Mouse (Mus musculus): Measurements from ENCODE around the gene Cnpy1. TPM values are rescaled to one million over a fixed set of nuclear protein-coding genes. Genes with fewer than 3 reads are reported as not detected.
A peak's percentile ranks its signal among the peaks of the same experiment; 100 is the strongest.

Gene Cnpy1
- total RNA-seq (2017): not detected in 2 replicates

DNA sequence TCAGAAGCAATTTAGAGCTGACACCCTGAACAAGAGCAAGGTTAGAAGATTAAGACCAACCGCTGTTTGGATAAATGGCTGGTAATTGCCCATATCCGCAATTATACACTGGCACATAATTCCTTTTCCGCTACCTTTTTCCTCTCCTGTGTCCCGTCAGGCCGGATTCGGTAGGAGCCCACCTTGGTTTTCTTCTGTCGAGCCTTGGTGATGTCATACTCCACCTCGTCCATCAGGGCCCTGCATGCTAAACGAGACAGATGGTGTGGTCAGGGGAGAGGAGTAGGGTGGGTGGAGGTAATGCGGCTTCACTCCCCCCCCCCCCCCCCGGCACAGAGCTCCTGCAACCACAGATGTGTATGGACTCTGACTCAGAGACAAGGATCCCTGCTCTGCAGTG is at the start of gene Cnpy1:
Gene Cnpy1, minus strand, starts transcription at position 233 of the 400 bp plus-strand sequence.
- no peak for ATAC-seq (ENCODE audit: extremely low read depth, insufficient number of reproducible peaks, low FRiP score, poor library complexity, severe bottlenecking)

DNA sequence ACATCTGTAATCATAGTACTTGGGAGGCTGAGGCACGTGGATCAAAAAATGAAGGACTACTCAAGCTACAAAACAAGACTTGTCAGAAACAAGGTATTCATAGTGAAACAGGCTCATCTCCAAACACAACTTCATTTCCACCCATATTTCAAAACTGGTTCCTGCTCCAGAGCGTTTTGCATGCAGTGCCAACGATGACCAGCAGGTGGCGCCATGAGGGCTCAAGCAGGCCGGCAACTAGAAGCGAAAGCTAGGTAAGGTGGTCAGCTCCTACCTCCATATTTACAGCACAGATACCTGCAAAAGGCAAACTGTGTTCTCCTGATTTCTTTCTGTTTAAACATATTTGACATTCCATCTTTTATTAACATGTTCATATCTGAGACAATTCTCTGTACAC is 48.4 kb upstream of the Cnpy1 start:
- ATAC-seq (ENCODE audit: extremely low read depth, insufficient number of reproducible peaks, low FRiP score, poor library complexity, severe bottlenecking): peak; percentile 87

DNA sequence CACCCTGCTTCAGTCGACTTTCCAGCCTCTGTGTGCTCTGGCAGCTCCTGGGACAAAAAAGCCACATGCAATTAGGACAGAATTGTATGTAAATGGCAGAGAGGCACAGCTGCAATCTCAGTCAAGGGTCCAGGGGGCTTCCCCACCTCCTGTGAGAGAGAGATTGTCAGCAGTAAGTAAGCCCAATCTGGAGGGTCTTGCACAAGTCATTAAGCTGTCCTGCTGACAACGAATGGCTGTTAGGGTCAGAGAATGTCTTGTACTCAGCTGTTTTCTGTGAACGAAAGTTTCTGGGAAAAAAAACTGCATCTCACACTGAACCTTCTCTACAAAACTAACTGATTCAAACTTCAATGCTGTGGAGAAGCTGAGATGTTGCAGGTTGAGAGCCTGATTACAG is 46.7 kb upstream of the Cnpy1 start:
- ATAC-seq (ENCODE audit: extremely low read depth, insufficient number of reproducible peaks, low FRiP score, poor library complexity, severe bottlenecking): no peak

DNA sequence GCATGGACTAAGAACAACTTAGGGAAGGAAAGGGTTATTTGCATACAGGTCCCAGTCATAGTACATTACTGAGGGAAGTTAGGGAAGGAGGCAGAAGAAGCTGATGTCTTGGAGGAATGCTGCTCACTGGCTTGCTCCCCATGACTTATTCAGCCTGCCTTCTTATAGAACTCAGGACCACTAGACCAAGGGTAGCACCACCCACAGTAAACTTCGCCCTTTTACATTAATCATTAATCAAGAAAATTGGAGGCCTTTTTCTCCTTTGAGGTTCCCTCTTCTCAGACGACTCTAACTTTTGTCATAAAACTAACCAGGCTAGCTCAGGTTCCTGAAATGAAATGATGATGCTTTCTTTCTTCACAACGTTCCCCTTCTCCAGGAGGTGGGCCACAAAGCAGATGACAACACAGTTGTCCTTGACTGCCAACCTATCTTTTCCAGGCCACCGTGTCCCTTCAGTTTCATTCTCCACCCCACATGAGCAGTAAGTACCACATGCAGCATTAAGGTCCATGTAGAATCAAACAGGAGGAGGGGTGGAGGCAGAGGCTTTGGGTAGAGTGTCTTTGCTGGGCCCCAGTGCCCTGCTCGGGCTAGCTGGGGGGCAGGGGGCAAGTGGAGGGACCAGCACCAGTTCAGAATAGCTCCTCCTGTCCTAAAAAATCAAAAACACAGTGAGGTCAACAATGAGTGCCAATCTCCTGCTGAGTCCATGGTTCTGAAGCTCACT is 45.7 kb upstream of the Cnpy1 start:
- no peak for ATAC-seq (ENCODE audit: extremely low read depth, insufficient number of reproducible peaks, low FRiP score, poor library complexity, severe bottlenecking)

DNA sequence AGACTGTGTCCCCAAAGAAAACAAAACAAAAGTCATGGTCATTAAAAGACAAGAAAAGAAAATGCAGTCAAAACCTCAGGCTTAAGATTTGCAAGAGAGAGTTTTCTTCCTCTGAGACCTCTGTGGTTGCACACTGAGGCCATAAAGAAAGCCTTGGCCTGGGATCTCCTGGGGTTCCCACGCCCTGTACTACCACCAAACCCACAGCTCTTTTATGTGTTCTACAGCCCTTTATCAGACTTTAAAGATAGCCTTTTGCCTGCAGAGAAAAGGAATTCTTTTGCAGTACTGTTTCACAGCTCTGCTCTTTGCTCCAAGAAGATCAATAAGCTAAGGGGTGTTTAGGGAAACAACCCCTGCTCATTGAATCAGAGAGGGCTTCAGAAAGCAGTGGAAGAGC is 45.0 kb upstream of the Cnpy1 start:
- no peak for ATAC-seq (ENCODE audit: extremely low read depth, insufficient number of reproducible peaks, low FRiP score, poor library complexity, severe bottlenecking)

DNA sequence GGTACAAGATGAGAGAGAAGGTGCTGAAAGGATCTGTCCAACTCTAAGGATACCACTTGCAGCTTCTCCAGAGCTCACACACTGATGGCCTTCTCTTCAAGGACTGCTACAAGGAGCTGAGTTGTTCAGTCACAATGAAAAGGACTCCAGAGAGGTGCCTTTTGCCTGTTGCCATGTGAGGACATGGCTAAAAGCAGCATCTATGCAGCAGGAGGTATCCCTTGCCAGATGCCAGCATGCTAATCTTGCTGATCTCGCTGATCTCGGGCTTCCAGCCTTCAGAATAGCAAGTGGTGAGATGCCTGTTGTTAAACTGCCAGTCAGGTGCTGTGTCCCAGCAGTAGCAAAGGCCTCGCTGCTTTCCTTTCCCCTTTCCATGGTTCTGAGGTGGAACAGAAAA is 43.5 kb upstream of the Cnpy1 start:
- ATAC-seq (ENCODE audit: extremely low read depth, insufficient number of reproducible peaks, low FRiP score, poor library complexity, severe bottlenecking): no peak

DNA sequence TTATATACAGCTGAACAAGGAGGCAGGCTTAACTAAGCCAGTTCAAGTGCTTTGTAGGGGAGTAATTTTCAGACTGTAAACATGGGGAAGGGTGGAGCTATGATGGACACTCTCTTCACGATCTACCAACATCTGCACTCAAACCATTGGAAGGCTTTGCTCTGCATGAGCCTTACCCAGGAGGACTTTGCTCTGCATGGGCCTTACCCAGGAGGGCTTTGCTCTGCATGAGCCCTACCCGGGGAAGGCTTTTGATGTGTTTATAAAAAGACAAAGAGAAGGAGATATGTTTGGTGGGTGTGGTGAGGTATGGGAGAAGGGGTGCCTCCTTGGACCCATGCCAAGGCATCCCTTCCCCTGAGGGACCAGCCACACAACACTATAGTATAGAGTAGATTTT is 31.7 kb upstream of the Cnpy1 start:
- ATAC-seq (ENCODE audit: extremely low read depth, insufficient number of reproducible peaks, low FRiP score, poor library complexity, severe bottlenecking): no peak

DNA sequence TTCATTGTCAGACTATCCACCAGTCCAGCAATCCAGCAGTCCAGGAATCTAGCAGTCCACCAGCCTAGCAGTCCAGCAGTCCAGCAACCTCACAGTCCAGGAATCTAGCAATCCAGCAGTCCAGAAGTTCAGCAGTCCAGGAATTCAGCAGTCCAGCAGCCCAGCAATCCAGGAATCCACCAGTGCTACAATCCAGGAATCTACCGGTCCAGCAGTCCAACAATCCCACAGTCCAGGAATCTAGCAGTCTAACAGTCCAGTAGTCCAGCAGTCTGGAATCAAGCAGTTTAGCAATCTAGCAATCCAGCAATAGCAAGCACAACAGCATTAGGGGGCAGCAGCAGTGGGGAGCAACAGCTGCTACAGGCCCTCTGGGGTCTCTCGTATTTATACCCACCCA is 27.2 kb upstream of the Cnpy1 start:
- ATAC-seq (ENCODE audit: extremely low read depth, insufficient number of reproducible peaks, low FRiP score, poor library complexity, severe bottlenecking): no peak

DNA sequence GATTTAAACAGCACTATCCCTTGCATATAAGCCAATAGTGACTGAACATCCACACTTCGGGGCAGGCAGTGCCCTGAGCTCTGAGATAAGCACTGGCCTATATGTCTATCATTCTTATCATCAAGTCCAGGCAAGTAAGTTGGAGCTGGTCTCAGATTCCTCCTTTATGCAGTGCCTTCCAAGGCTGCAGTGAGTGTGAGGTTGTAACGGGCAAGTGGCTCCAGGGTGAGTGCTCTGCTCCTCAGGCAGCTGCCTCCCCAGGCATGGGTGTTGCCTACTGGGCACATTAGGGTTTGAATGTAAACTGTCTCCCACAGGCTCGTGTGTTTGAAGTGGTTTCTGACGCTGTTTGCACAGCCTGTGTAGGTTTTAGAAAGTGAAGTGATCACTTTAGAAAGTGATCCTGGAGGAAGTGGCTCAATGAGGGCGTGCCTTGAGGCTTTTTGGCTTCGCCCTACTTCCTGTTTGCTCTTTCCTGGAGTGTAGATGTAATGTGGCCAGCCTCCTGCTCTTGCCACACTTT is 23.9 kb upstream of the Cnpy1 start:
- ATAC-seq (ENCODE audit: extremely low read depth, insufficient number of reproducible peaks, low FRiP score, poor library complexity, severe bottlenecking): peak; percentile 77; the same call in 1 of the 2 replicates

DNA sequence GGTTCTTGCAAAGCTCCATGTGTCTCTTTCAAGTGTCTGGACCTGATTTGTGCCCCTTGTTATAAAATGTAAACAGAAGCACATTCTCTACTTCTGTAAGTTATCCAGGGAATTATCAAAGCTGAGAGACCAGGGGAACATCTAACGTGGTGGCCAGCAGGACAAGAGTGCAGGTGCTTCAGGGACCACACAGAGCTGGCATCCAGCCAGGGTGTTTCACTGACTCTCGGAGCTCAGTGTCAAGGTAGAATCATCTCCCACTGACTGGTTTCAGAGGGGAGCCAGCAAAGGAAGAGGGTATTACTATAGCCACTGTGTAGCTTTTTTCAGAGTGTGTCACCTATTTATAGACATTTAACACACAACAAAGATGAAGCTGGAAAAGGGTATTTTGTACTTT is 22.0 kb upstream of the Cnpy1 start:
- no peak for ATAC-seq (ENCODE audit: extremely low read depth, insufficient number of reproducible peaks, low FRiP score, poor library complexity, severe bottlenecking)

DNA sequence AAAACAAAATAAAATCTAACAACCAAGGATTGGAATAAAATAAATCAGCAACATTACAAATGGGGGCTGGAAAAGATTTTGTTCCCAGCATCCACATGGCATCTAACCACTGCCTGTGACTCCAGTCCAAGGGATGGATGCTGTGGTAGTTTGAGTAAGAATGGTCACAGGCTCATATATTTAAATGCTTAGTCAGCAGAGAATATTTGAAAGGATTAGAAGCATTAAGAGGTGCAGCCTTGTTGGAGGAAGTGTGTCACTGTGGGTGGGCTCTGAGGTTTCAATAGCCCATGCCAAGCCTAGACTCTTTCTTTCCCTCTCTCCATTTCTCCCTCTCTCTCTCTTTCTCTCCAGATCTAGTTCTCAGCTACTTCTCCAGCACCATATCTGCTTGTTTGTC is 20.0 kb upstream of the Cnpy1 start:
- ATAC-seq (ENCODE audit: extremely low read depth, insufficient number of reproducible peaks, low FRiP score, poor library complexity, severe bottlenecking): no peak

DNA sequence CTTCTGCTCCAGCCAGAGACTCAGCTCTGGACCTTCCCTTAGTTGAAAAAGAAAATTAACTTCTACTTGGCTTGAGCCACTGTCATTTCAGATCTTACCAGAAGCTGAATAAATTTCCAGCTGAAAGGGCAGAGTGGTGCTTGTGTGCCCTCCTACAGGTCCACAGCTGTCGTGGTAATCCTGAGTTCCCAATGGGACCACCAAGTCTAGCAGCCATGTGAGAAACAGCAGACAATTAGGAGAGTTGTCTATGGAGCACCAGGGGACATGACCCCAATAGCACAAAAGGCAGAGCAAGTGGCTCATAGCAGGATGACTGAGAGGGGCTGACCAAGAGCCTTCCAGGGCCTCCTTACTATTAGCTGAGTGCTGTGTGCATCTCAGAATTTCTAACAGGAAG is 18.2 kb upstream of the Cnpy1 start:
- no peak for ATAC-seq (ENCODE audit: extremely low read depth, insufficient number of reproducible peaks, low FRiP score, poor library complexity, severe bottlenecking)

DNA sequence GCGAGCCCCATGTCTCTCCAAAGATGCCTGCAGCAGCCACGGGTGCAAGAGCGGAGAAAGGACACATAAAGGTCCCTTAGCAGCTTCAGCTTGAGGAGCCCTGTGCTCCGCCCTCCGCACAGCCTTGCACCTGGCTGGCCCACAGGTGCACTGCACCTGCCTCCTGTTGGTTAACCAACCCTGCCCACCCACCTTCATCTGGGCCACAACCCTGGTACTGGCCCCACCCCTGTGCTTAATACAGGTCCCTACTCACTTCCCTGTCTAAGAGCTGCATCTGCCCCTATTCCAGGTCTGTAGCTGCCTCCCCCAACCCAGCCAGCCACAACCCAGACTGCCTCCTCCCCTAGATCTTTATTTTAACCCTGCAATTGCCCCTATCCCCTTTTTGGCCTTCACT is 16.5 kb upstream of the Cnpy1 start:
- ATAC-seq (ENCODE audit: extremely low read depth, insufficient number of reproducible peaks, low FRiP score, poor library complexity, severe bottlenecking): no peak

DNA sequence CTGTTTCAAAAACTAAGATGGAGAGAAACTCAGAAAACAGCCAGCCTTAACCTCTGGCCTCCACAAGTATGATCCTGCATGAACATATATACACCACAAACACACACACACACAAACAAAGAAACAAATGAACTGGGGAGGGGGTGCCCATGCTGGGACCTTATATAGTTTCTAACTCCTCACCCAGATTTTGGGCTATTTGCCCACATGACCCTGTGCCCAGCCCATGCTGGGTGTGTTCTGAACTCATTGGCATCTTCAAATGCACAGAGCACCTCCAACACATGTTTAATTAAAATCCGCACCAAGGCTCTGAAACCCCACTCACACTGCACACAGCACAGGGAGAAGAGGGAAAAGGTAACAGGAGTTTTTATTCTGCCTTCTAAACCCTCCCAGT is 14.3 kb upstream of the Cnpy1 start:
- ATAC-seq (ENCODE audit: extremely low read depth, insufficient number of reproducible peaks, low FRiP score, poor library complexity, severe bottlenecking): no peak

DNA sequence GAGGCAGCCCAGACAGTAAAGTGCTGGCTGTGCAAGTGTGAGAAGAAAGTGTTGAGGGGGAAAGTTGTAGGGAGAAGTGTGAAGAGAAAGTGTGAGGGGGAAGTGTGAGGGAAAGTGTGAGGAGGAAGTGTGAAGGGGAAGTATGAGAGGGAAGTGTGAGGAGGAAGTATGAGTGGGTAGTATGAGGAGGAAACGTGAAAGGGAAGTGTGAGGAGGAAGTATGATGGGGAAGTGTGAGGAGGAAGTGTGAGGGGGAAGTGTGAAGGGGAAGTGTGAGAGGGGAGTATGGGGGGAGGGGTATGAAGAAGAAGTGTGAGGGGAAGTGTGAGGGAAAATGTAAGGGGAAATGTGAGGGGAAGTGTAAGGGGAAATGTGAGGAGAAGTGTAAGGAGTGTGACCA is 13.8 kb upstream of the Cnpy1 start:
- peak; percentile 88 for ATAC-seq (ENCODE audit: extremely low read depth, insufficient number of reproducible peaks, low FRiP score, poor library complexity, severe bottlenecking)

DNA sequence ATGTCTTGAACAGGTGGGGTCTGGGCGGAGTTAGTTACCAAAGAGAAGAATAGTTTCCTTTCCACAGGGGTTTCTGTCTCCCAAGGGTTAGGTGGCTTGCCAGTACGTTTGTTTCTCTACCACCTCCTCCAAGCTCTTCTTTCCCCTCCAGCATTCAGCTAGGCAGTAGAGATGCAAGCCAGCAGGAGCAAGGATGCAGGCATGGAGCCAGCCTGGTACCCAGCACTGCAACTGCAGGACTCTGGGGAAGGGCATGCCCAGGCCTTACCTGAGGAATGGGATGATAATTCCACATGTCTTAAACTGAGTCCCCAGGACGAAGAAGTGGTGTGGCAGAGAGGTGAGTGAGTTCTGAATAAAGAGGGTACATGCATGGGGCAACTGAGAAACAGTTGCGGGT is 12.2 kb upstream of the Cnpy1 start:
- ATAC-seq (ENCODE audit: extremely low read depth, insufficient number of reproducible peaks, low FRiP score, poor library complexity, severe bottlenecking): no peak

DNA sequence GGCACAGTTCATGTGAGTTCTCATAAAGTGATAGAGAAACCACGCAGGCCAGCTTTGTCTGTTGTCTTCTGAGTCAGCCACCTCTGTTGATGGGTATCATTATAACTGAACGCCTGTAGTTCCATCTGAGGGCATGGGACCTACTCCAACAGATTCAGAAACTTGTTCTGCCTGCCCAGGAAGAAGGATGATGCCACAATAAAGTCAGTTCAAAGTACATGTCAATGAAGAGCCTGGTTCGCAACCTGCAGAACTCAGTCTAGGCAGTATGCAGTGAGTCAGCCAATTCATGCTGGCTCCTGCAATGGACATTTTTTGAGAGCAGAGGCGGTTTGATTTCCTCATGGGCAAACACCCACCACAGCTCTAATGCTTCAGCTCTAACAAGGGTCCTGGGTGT is 7.4 kb upstream of the Cnpy1 start:
- no peak for ATAC-seq (ENCODE audit: extremely low read depth, insufficient number of reproducible peaks, low FRiP score, poor library complexity, severe bottlenecking)

DNA sequence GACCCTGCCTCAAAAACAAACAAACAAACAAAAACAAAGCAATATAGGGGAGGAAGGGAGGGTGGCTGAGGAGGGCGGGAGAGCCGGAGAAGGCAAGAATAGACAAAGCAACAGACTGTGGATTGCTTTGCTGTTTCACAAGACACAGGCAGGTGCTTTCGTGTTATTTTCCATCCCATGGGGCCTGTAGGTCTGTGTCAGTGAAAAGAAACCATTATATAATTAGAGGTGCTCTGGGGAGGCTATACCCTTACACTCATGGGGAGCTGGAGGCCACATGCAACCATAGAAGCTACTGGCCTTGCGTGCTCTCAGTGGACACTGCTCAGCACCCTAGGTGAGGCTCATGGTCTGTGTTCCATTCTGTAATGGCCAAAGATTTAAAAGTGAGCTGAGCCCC is 6.7 kb upstream of the Cnpy1 start:
- ATAC-seq (ENCODE audit: extremely low read depth, insufficient number of reproducible peaks, low FRiP score, poor library complexity, severe bottlenecking): no peak

DNA sequence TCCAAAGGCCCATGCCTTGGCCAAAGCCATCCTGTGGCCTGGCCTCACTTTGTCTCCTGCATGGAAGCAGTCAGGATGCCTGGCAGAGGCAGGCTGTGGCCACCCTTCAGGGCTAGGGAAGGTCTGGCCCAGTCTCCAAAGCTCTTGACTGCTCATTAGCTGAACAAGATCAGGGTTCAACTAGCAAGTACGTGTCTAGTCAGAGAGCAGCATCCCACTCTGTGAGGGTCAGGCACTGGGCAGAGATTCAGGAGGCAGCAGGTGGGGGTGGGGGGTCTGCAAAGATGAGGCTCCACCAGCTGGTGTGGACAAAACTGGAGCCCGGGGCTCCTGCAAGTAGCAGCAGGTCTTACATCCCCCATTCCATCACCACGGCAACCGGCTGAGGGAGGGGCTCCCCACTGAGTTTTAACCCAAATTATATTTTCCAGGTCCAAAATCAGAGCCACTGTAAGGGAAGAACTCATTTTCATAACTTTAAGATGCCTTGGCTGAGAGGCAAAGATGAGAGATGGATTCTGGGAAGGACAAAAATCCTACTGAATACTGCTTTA is 5.7 kb upstream of the Cnpy1 start:
- ATAC-seq (ENCODE audit: extremely low read depth, insufficient number of reproducible peaks, low FRiP score, poor library complexity, severe bottlenecking): no peak

DNA sequence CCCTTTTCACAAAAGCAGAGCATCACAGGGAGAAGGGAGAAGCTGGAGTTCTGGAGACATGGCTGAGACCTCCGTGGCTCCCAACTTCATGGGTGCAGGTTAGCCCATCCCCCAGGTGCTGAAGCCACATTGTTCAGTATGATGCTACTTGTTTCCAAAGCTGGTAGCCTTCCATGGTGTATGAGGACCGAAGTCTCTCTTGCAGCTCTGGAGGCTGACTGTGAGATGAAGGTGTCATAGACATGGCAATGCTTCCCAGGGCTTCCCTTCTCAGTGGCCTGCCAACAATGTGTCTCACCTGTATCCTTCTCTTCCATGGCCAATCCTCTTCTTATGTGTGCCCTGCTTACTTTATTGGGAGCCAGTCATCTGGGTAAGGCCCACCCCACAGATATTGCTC is 4.9 kb upstream of the Cnpy1 start:
- no peak for ATAC-seq (ENCODE audit: extremely low read depth, insufficient number of reproducible peaks, low FRiP score, poor library complexity, severe bottlenecking)

DNA sequence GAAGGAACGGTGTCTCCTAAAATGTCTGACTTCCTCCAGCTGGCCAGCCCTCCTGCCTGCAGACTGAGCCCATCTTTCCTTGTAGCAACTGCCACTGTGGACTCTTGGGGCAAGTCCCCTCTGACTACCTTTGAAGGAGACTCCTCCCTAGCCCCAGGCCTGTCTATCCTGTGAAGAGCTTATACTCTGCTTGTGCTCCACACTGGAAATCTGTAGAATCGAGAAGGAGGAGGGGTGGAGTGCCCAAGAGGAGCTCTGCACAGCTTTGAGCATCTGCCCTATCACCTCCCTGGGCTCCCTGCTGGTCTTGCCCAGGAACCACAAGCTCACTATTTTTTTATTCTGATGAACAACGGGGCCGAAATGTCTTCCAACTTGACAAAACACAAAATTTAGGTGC is 485 bp downstream of the Cnpy1 start:
- ATAC-seq (ENCODE audit: extremely low read depth, insufficient number of reproducible peaks, low FRiP score, poor library complexity, severe bottlenecking): no peak
